Mouse (Mus musculus): Measurements from ENCODE around the gene Gm49354.

GRCm38 (mm10) chr13:59795807-59796465, 13.9 kb upstream of the Gm49354 start:
- no peak for TF ChIP-seq CTCF (IDR thresholded peaks at IDR 0.05; ENCODE audit: borderline replicate concordance, extremely low read depth, insufficient read depth, insufficient read length)
- TF ChIP-seq POLR2A (IDR thresholded peaks at IDR 0.05; ENCODE audit: borderline replicate concordance, extremely low read depth, insufficient read depth, insufficient read length, poor library complexity, severe bottlenecking): no peak

Measured in brain, embryonic 14.5 days (tissue).